Mouse (Mus musculus) liver, embryonic 15.5 days (tissue): Measurements from ENCODE around the gene Ets1. TPM values are rescaled to one million over a fixed set of nuclear protein-coding genes. Genes with fewer than 3 reads are reported as not detected.

Experiments
- ATAC-seq: fragments of 200-750 bp; cut with Nextera tagmentation; 2 replicates; pipeline ENCODE4 v1.8.0; 2017; ENCODE audit warnings: moderate number of reproducible peaks, mild to moderate bottlenecking, moderate library complexity; ENCODE audit not compliant: insufficient read depth
- H3K27ac ChIP-seq: fragments of 300-500 bp; sonication (generic); replicated peaks from 2 replicates; pipeline ENCODE4 v1.5.1; 2015; ENCODE audit warnings: mild to moderate bottlenecking, inconsistent platforms
- H3K27me3 ChIP-seq: fragments of 300-500 bp; sonication (generic); 2 replicates; pipeline ENCODE4 v1.6.1; 2015; ENCODE audit warnings: mild to moderate bottlenecking, inconsistent platforms
- H3K36me3 ChIP-seq: fragments of 300-500 bp; sonication (generic); replicated peaks from 2 replicates; pipeline ENCODE4 v1.6.1; 2015; ENCODE audit warnings: moderate library complexity, mild to moderate bottlenecking, inconsistent platforms
- H3K4me1 ChIP-seq: fragments of 300-500 bp; sonication (generic); replicated peaks from 2 replicates; pipeline ENCODE4 v1.6.1; 2015; ENCODE audit warnings: inconsistent platforms
- H3K4me2 ChIP-seq: fragments of 300-500 bp; sonication (generic); 2 replicates; pipeline ENCODE4 v1.6.1; 2015; ENCODE audit warnings: moderate library complexity, mild to moderate bottlenecking, inconsistent platforms
- H3K4me3 ChIP-seq: fragments of 300-500 bp; sonication (generic); replicated peaks from 2 replicates; pipeline ENCODE4 v1.5.1; 2015; ENCODE audit warnings: mild to moderate bottlenecking, inconsistent platforms
- H3K9ac ChIP-seq: fragments of 300-500 bp; sonication (generic); 2 replicates; pipeline ENCODE4 v1.6.1; 2015; ENCODE audit warnings: moderate library complexity, mild to moderate bottlenecking, inconsistent platforms
- H3K9me3 ChIP-seq: fragments of 300-500 bp; sonication (generic); replicated peaks from 2 replicates; pipeline ENCODE4 v1.6.1; 2016; ENCODE audit warnings: inconsistent platforms
- WGBS: fragments of 180-500 bp; shearing (Covaris S2); methylation state at CpG from one replicate; pipeline ENCODE4 v1.1.7; 2015; ENCODE audit warnings: mixed read lengths; ENCODE audit not compliant: insufficient replicate concordance; 5-methylcytosine and 5-hydroxymethylcytosine counted together
- polyA plus RNA-seq: library from polyadenylated mRNA; unstranded; fragments of >200 nt; fragmentation: Nextera tagmentation; extraction: Ambion mirVana; gene quantifications from 2 replicates; pipeline ENCODE4 v1.2.1, GENCODE M21; 2015

The Ets1 gene
- polyA plus RNA-seq, 1 experiment from 2014 or later, result 13.6 TPM

DNA sequence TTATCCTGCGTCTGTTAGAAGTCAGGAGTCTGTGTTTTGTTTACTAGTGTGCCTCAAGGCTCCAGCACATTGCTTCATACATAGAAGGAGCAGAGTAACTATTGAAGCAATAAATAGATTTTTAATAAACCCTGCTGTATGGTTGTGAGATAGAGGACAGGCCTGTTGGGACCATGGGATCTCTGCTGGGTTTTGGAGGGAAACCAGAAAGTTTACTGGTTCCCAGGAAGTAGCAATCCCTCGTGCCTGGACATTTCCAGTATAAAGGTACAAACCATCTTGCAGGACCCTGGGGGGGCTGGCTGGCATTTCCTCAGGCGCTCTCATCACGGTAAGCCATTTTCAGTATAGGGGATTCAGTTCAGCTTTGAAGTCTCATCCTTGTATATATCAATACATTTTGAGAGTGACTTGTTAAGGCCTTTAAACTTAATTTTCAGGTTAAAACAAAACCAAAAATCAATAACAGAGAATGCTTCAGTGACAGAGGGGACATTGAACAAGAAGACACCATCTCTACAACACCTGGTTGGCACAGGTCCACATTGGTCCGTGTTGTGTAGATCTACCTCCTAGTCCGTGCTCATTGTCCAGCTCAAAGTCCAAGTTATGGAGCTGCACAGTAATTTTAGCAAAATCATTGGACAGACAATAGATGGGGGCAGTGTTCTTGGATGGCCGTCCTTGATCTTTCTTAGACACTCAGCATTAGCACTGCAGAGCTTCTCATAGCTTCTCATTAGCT, 11.7 kb downstream of the Ets1 start:
- no peak overlapping the region for H3K4me2 ChIP-seq
- no peak overlapping the region for H3K4me3 ChIP-seq
- no peak for ATAC-seq
- no peak overlapping the region for H3K9ac ChIP-seq
- H3K27me3 ChIP-seq, result peaks cover 23% of the 10 kb centered on the region
- no peaks in the 10 kb centered on the region for H3K36me3 ChIP-seq
- H3K9me3 ChIP-seq, result no peaks in the 10 kb centered on the region
- no peaks in the 10 kb centered on the region for H3K4me1 ChIP-seq
- no peak overlapping the region for H3K27ac ChIP-seq
- WGBS, result 58% methylated on average over 7 of the region's 7 CpGs

DNA sequence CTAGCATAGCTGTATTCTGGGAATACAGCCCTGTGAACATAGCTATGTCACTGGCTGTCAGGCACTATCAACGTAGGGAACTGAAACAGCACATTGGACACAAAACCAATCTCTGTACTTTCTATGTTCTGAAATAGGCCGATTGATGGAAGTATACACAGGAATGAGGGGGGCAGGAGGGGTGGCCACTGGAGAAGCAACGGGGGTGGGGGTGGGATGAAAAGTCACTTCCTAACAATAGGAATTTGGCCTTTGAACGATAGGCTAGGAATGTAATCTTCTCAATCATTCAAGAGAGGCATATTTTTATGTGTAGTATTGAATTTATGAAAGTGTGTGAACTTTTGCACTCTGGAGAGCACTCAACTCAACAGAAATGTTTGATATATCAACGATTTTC, 12.3 kb downstream of the Ets1 start:
- Histone ChIP-seq H3K4me3 (no peak overlapping the region), H3K27ac (no peak overlapping the region)

DNA sequence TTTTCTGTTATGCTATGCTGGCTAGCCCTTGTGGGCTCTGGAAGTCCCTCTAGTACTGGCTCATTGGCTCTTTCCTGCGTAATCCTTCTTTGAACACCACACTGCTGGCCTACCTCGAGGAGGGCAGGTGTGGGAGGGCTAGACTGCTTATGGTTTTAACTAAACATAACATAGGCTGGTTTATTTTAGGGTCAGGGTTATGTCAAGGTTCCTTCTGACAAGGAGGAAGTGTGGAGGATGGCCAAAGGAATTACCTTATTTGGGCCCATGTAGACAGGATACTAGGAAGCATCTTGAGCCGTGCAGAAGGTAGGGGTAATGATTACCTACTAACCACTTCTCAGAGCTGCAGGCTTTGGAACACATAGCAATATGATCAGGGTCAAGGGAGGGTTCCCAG, 14.7 kb downstream of the Ets1 start:
- Histone ChIP-seq H3K4me2 (no peak overlapping the region), H3K4me3 (no peak overlapping the region), H3K27me3 (peaks cover 14% of the 10 kb centered on the region), H3K9ac (no peak overlapping the region), H3K27ac (no peak overlapping the region), H3K4me1 (no peaks in the 10 kb centered on the region), H3K9me3 (no peaks in the 10 kb centered on the region), H3K36me3 (no peaks in the 10 kb centered on the region)
- WGBS, result 33% methylated on average over 3 of the region's 3 CpGs
- no peak for ATAC-seq

More for the DNA sequence above, 12.3 kb downstream of the Ets1 start:
- Histone ChIP-seq H3K9ac (no peak overlapping the region), H3K36me3 (no peaks in the 10 kb centered on the region), H3K4me1 (no peaks in the 10 kb centered on the region), H3K9me3 (no peaks in the 10 kb centered on the region), H3K4me2 (no peak overlapping the region), H3K27me3 (peaks cover 19% of the 10 kb centered on the region)
- 50% methylated on average over 5 of the region's 5 CpGs for WGBS
- no peak for ATAC-seq

DNA sequence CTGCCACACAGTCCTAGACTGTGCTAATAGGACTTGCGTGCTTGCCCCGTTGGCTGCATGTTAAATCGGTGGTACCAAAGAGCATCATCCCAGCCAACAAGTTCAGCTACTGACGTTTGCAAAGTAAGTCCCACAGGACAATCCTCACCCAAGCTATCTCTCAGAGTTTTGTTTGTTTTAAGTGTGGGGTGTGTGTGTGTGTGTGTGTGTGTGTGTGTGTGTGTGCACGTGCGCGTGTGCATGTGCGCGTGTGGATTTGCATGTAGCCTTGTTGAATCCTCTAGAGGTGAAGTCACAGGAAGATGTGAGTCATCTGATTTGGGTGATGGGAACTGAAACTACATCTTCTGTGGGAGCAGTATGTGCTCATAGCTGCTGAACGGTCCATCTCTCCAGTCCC, 16.1 kb downstream of the Ets1 start:
- Histone ChIP-seq H3K9me3 (no peaks in the 10 kb centered on the region), H3K4me2 (no peak overlapping the region), H3K9ac (no peak overlapping the region), H3K27ac (no peak overlapping the region), H3K4me1 (no peaks in the 10 kb centered on the region), H3K36me3 (no peaks in the 10 kb centered on the region), H3K4me3 (no peak overlapping the region), H3K27me3 (peaks cover 1% of the 10 kb centered on the region; the same call in 1 of the 2 replicates)
- WGBS, result 82% methylated on average over 10 of the region's 10 CpGs
- ATAC-seq, result no peak

DNA sequence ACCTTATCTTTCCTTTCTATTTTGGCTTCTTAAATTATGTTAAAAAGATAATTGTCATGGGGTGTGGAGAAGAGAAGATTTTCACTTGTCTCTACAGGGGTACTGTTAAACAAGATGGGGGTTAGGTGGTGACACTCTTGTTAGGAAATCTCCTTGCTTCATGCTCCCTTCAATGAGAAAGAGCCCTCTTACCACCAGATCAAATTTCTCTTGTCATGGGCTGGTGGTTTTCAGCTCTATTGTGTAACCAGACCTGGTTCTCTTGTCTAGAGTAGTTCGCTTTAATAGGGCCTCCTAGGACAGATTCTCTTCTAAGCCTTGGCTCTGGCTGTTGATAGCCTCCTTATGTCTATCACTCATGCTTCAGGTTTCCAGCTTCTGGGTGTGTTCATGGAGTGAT, 18.3 kb downstream of the Ets1 start:
- H3K4me3 ChIP-seq, result no peak overlapping the region
- no peaks in the 10 kb centered on the region for H3K36me3 ChIP-seq
- no peak for ATAC-seq
- no peak overlapping the region; the same call in 1 of the 2 replicates for H3K4me2 ChIP-seq
- H3K4me1 ChIP-seq, result no peaks in the 10 kb centered on the region
- no peak overlapping the region for H3K9ac ChIP-seq
- no peaks in the 10 kb centered on the region for H3K27me3 ChIP-seq
- peak overlapping the region; percentile 33; the same call in 1 of the 2 replicates for H3K27ac ChIP-seq
- no peaks in the 10 kb centered on the region for H3K9me3 ChIP-seq
- 63% methylated on average over 1 of the region's 1 CpGs for WGBS

DNA sequence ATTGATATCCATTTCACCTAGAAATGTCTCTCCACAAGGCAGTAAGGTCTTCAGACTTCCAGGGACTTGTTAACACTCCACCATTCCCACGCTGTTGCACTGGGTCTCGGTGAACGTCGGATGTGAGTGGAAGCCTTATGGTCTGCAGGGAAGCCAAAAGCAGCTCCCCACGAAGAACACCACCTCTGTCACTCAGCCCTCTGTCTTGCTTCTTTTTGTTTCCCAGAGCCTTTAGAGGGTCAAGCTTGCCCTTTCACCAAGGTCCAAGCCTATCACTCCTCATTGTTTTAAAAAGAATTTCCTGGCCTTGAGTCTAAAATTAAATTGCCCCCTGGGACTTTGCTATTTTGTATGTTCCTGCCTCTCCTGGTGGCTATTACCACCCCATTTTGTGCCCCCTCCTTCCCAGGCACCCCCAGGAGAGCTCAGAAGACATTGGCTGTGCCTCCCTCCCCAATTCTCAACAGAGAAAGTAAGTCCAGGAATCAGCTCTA, 20.4 kb downstream of the Ets1 start:
- no peak overlapping the region for H3K9ac ChIP-seq
- no peaks in the 10 kb centered on the region for H3K27me3 ChIP-seq
- H3K36me3 ChIP-seq, result no peaks in the 10 kb centered on the region
- no peaks in the 10 kb centered on the region for H3K9me3 ChIP-seq
- no peak overlapping the region for H3K4me3 ChIP-seq
- 0 out of 2 replicates have a peak overlapping the region, but pooled peaks have one; percentile 41 for H3K27ac ChIP-seq
- no peaks in the 10 kb centered on the region for H3K4me1 ChIP-seq
- H3K4me2 ChIP-seq, result no peak overlapping the region
- ATAC-seq, result no peak
- 67% methylated on average over 5 of the region's 5 CpGs for WGBS

DNA sequence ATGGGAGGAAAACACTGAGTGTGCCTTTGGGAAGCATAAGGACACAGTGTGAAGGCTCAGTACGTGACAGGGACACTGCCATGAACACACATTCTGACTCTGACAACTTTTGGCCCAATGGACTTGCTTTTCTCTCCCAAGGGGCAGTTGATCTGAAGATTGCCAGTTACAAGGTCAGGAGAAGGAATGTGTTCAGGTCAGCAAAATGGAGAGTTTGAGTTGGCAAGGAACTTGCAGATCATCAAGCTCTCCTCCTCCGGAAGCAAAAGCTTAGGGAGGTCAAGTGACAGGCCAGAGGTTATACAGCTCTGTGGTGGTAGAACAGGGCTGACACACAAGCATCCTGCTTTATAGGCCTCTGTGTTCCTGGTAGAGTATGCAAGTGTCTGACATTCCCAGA, 21.1 kb downstream of the Ets1 start:
- H3K4me3 ChIP-seq, result no peak overlapping the region
- H3K27ac ChIP-seq, result no peak overlapping the region
- ATAC-seq, result peak; percentile 42
- no peaks in the 10 kb centered on the region for H3K36me3 ChIP-seq
- whole genome bisulfite sequencing, result 56% methylated on average over 2 of the region's 2 CpGs
- no peaks in the 10 kb centered on the region for H3K4me1 ChIP-seq
- no peak overlapping the region for H3K9ac ChIP-seq
- H3K27me3 ChIP-seq, result no peaks in the 10 kb centered on the region
- no peak overlapping the region for H3K4me2 ChIP-seq
- H3K9me3 ChIP-seq, result no peaks in the 10 kb centered on the region

DNA sequence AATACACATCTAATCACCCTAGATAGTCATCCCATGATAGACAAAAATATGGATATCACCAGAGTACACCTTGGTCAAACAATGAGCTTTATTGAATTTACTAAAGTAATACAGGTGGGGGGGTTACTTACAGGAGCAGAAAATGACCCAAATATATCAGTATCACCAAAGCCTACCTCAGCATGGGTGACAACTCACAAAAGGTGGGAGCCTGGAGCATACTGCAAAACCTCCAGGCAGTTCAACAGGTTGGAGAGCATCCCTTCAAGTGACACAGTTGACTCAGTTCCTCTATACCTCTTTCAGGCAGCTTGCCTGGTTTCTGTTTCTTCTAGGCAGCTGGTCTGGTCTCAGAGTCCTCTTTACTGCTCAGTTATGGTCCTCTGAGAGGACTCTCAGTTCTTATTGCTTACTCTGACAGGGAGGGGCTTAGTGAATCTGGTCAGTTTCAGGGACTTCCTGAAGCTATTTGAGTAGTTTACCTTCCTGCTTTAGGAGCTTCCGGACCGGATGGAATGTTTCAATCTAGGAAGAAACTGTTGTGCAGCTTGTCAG, 24.5 kb downstream of the Ets1 start:
- WGBS, result 61% methylated on average over 2 of the region's 2 CpGs
- no peak for ATAC-seq

DNA sequence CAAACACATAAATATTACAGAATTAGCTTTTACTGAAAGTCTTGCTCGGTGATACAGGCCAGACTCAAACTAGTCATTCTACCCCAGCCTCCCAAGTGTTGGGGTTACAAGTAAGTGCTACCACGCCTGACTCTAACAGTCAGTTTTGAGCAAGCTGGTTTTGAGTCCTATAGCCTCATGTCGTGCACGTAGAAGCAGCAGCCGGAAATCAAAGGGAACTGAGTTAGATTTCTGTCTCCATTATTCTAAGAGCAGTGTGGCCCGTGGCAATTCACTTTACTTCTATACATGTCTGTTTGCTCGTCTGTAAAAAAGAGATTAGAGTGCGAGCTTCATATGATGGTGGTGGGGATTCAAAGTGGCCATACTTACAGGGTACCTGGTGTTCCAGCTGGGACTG, 25.1 kb downstream of the Ets1 start:
- ATAC-seq, result no peak
- WGBS, result 65% methylated on average over 8 of the region's 8 CpGs
- Histone ChIP-seq H3K36me3 (no peaks in the 10 kb centered on the region), H3K4me3 (no peak overlapping the region), H3K9ac (no peak overlapping the region), H3K4me2 (no peak overlapping the region), H3K4me1 (no peaks in the 10 kb centered on the region), H3K9me3 (no peaks in the 10 kb centered on the region), H3K27me3 (no peaks in the 10 kb centered on the region), H3K27ac (no peak overlapping the region)

More for the DNA sequence above, 24.5 kb downstream of the Ets1 start:
- Histone ChIP-seq H3K9me3 (no peaks in the 10 kb centered on the region), H3K9ac (no peak overlapping the region), H3K4me1 (no peaks in the 10 kb centered on the region), H3K27ac (no peak overlapping the region), H3K4me2 (no peak overlapping the region), H3K36me3 (no peaks in the 10 kb centered on the region), H3K4me3 (no peak overlapping the region), H3K27me3 (no peaks in the 10 kb centered on the region)

DNA sequence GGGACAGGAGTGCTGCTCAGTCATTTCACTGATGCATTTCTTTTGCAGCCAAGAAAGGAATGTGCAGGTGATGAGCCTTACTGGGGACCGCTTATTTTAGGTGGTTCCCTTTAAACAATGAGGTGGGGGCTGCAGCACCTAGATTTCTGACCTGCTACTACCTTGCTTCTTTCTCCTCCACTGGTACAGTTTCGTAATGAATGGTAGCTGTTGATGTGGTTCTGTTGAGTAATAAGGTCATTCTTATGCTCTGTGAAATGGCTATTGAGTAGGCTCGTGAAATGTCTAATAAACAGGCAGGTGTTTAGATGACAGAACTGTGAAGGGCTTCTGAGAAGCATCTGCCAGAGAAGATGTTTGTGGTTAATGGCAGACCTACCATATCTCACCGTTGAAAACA, 25.5 kb downstream of the Ets1 start:
- Histone ChIP-seq H3K9me3 (no peaks in the 10 kb centered on the region), H3K4me1 (no peaks in the 10 kb centered on the region), H3K4me3 (no peak overlapping the region), H3K4me2 (no peak overlapping the region), H3K9ac (no peak overlapping the region), H3K27ac (no peak overlapping the region), H3K27me3 (no peaks in the 10 kb centered on the region), H3K36me3 (no peaks in the 10 kb centered on the region)
- WGBS, result 43% methylated on average over 4 of the region's 4 CpGs
- ATAC-seq, result no peak

DNA sequence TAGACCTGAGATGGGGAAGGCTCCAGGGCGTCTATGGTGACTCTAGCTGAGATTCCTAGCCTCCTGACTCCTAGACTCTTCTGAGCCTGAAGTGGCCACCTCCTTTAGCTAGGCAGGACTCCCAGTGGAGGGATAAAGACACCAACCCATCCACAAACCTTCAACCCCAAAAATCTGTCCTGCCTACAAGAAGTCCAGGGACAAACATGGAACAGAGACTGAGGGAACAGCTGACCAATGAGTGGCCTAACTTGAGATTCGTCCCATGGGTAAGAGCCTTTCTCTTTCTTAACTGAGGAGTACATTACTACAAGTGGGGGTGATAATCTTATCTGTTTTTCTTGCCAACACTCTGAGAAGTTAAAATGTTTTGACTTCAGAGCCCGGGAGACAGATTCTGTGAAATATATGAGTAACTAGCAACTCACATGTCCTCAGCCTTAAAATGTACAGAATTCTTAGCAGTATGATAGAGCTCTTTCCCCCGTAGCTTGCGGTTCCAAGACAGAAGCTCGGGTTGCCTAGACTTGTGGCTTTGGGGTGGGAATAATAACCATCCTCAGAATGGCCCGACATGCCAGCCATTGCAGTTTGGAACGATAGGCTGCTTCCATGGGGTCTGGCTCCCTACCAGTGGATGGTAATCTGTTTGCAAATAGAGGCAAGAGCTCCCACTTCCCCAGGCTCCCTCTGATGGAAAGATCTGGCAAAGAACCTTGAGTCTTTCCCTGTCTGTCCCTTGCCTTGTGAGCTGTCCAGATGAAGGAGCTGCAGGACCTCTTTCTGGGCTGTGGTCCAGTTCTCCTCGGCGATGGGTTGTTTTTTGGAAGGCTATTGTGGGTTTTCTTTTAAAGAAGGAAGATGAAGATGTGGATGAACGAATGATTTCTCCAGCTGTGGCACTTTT, 30.8 kb downstream of the Ets1 start:
- WGBS, result 48% methylated on average over 11 of the region's 11 CpGs
- Histone ChIP-seq H3K4me1 (peaks cover 2% of the 10 kb centered on the region; the same call in 1 of the 2 replicates), H3K4me2 (no peak overlapping the region), H3K9me3 (no peaks in the 10 kb centered on the region), H3K9ac (no peak overlapping the region), H3K27ac (no peak overlapping the region), H3K27me3 (peaks cover 14% of the 10 kb centered on the region), H3K36me3 (no peaks in the 10 kb centered on the region), H3K4me3 (no peak overlapping the region)
- ATAC-seq, result no peak
